Mouse (Mus musculus): ENCODE results near the gene Hnrnph3.

Gene Hnrnph3

GRCm38 (mm10) chr10:62993991-62994390 is 30.0 kb downstream of the Hnrnph3 start:
- DNase-seq (ENCODE audit: extremely low read depth, insufficient read length, low spot score): no peak

GRCm38 (mm10) chr10:62990636-62991035 is 33.4 kb downstream of the Hnrnph3 start:
- DNase-seq (ENCODE audit: extremely low read depth, insufficient read length, low spot score): no peak

- no peak for DNase-seq (ENCODE audit: extremely low read depth, insufficient read length, low spot score)
Measured at GRCm38 (mm10) chr10:62987341-62987740, 36.7 kb downstream of the Hnrnph3 start.

GRCm38 (mm10) chr10:62984495-62984894 is 39.5 kb downstream of the Hnrnph3 start:
- DNase-seq (ENCODE audit: extremely low read depth, insufficient read length, low spot score): no peak

GRCm38 (mm10) chr10:62984072-62984471 is 39.9 kb downstream of the Hnrnph3 start:
- DNase-seq (ENCODE audit: extremely low read depth, insufficient read length, low spot score): no peak

- peak; percentile 74 for DNase-seq (ENCODE audit: extremely low read depth, insufficient read length, low spot score)
Measured at GRCm38 (mm10) chr10:62980039-62980954, 43.7 kb downstream of the Hnrnph3 start, which contains the start of gene Rufy2. Gene Rufy2 (plus strand): TSS chr10:62980223.

GRCm38 (mm10) chr10:62979667-62980038 is 44.4 kb downstream of the Hnrnph3 start:
- DNase-seq (ENCODE audit: extremely low read depth, insufficient read length, low spot score): no peak

GRCm38 (mm10) chr10:62971821-62972220 is 52.2 kb downstream of the Hnrnph3 start:
- no peak for DNase-seq (ENCODE audit: extremely low read depth, insufficient read length, low spot score)

GRCm38 (mm10) chr10:62966291-62966690 is 57.7 kb downstream of the Hnrnph3 start:
- DNase-seq (ENCODE audit: extremely low read depth, insufficient read length, low spot score): no peak

- no peak for DNase-seq (ENCODE audit: extremely low read depth, insufficient read length, low spot score)
Measured at GRCm38 (mm10) chr10:62965796-62966195, 58.2 kb downstream of the Hnrnph3 start.
